Mouse (Mus musculus): ENCODE measurements at regions not wholly inside any gene's neighbourhood (a gene's known extent, or its start where the extent isn't known, plus 50 kb on each side); places are given as distances from the start of the nearest gene placed in this dataset.
A peak's percentile ranks its signal among the peaks of the same experiment; 100 is the strongest.

DNA sequence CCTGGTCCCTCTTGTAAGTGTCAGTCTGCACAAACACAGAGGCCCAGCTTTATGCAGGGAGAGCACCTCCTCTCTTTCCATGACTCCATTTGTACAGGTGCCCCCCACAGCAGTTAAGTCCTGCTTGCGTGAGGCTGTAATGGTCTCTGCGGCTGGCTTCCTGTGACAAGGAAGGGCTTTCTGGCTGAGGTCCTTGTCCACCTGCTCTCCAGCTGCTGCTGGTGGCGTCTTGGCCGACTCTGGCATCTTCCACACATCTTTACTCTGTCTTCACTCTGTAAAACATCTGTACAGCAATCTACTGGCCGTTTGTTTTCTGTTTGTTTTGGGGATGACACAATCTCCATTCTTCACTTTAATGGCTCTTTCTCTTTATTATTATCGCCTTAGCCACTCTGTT is 60.8 kb downstream of the Rpusd4 start:
- no peaks in the 10 kb centered on the region for H3K9me3 ChIP-seq (ENCODE audit: low read length)
- H3K4me3 ChIP-seq (ENCODE audit: low read depth, low read length) = no peak overlapping the region
- H3K36me3 ChIP-seq (ENCODE audit: insufficient read depth, low read length) = no peaks in the 10 kb centered on the region
- WGBS = 31% methylated on average over 6 of the region's 6 CpGs
- peak; percentile 42 for DNase-seq (ENCODE audit: low spot score)
- no peak overlapping the region for H3K27ac ChIP-seq (ENCODE audit: low read length)
- H3K9ac ChIP-seq (replicated peaks; ENCODE audit: low read depth) = no peak overlapping the region
- TF ChIP-seq CTCF (IDR thresholded peaks at IDR 0.05) (no peak), EP300 (IDR thresholded peaks at IDR 0.05) (no peak)
- no peaks in the 10 kb centered on the region for H3K4me1 ChIP-seq (ENCODE audit: insufficient read depth, low read depth, low read length)
- H3K4me2 ChIP-seq (replicated peaks; ENCODE audit: low read depth, low read length) = no peak overlapping the region
- H3K27me3 ChIP-seq (replicated peaks; ENCODE audit: insufficient read depth, low read length) = 0 out of 2 replicates have a peak, but pooled peaks cover 3% of the 10 kb centered on the region
- ATAC-seq = peak; percentile 21; the same call in 1 of the 2 replicates

DNA sequence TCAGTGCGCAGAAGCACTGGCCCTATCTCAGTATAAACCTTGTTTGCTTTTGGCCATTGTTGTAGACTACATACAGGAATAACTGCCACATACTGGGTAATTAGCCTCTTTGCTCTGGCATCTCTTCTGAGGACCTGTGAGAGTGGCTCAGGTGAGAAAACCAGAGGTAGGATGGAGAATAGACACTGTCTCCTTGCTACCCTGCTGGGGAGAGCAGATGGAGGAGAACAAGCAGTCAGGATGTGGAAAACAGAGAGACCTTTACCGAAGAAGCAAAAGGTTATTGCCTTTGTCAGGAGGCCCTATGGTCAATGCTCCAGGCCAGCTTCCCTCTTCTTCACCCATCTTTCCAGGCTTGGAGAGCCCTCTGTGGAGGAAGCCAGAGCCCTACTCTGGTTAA is 62.7 kb downstream of the Rpusd4 start:
- H3K27ac ChIP-seq (ENCODE audit: low read length) = no peak overlapping the region
- no peak overlapping the region for H3K4me3 ChIP-seq (ENCODE audit: low read depth, low read length)
- H3K4me1 ChIP-seq (ENCODE audit: insufficient read depth, low read depth, low read length) = no peaks in the 10 kb centered on the region; the same call in 1 of the 2 replicates
- H3K9ac ChIP-seq (replicated peaks; ENCODE audit: low read depth) = no peak overlapping the region
- TF ChIP-seq CTCF (IDR thresholded peaks at IDR 0.05) (no peak), EP300 (IDR thresholded peaks at IDR 0.05) (no peak)
- H3K4me2 ChIP-seq (replicated peaks; ENCODE audit: low read depth, low read length) = no peak overlapping the region
- 0 out of 2 replicates have a peak, but pooled peaks cover 3% of the 10 kb centered on the region for H3K27me3 ChIP-seq (replicated peaks; ENCODE audit: insufficient read depth, low read length)
- DNase-seq (ENCODE audit: low spot score) (no peak), ATAC-seq (no peak)
- 71% methylated on average over 2 of the region's 2 CpGs for WGBS
- no peaks in the 10 kb centered on the region for H3K36me3 ChIP-seq (ENCODE audit: insufficient read depth, low read length)
- no peaks in the 10 kb centered on the region for H3K9me3 ChIP-seq (ENCODE audit: low read length)

DNA sequence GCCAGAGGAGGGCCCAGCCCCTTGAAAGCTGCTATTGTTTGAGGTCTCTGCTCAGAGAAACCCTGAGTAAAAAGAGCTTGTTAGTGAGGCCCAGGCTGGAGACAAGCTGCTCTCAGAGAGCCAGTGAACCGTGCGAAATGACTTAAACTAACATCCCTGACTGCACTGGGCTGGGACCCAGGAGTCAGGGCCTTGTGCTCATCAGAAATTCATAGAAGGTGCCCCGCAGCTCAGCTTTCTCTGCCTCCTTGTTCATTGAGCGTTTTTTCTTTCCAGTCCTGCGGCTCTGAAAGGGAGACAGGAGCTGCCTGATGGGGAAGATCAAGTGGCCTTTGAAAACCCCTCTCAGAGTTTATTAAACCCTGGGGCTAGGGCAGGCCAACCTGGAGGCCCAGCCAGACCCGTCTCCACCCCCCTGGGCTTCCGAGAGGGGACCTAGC is 63.6 kb downstream of the Rpusd4 start:
- Histone ChIP-seq H3K9me3 (ENCODE audit: low read length) (no peaks in the 10 kb centered on the region), H3K27ac (ENCODE audit: low read length) (no peak overlapping the region), H3K4me3 (ENCODE audit: low read depth, low read length) (no peak overlapping the region), H3K4me1 (ENCODE audit: insufficient read depth, low read depth, low read length) (peaks cover 5% of the 10 kb centered on the region), H3K27me3 (replicated peaks; ENCODE audit: insufficient read depth, low read length) (0 out of 2 replicates have a peak, but pooled peaks cover 3% of the 10 kb centered on the region), H3K36me3 (ENCODE audit: insufficient read depth, low read length) (no peaks in the 10 kb centered on the region), H3K9ac (replicated peaks; ENCODE audit: low read depth) (no peak overlapping the region), H3K4me2 (replicated peaks; ENCODE audit: low read depth, low read length) (no peak overlapping the region)
- DNase-seq (ENCODE audit: low spot score) (no peak), ATAC-seq (no peak)
- WGBS = 41% methylated on average over 7 of the region's 7 CpGs
- TF ChIP-seq CTCF (IDR thresholded peaks at IDR 0.05) (no peak), EP300 (IDR thresholded peaks at IDR 0.05) (no peak)

DNA sequence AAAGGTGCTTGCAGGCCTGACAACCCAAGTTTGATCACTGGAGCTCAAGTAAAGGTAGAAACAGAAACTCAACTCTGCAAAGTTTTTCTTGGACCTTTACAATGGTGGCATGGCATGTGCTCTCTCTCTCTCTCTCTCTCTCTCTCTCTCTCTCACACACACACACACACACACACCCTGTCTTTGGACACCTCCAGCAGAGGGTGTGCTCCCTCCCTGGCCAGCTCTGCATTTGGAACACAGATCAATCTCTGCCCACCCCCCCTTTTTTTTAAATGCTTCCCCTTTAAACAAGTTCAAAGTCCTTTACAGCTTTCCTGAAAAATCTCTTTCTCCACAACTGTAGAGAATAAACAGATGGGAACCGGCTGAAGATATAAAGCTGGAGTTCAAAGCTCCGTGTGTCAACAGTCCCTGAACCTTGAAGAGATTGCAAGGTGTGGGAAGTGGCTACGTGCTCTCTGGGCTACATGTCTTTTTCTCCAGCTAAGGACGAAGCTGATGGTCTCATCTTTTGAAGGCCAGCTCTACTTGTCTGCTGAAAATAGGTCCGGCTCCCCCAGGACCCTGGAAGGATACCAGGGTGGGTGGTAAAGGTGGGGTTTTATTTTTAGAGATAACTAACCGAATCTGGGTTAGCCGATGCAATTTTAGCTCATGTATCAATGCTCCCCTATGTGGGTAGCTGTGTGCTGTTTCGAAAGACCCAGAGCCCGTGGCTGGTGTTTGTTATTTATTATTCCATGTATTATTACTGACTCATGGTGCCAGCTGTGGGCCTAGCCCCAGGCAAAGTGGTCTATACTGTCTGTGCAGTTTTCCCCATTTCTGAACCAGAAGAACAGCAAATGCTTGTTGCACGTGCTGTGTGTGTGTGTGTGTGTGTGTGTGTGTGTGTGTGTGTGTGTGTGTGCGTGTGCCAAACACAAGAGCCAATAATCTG is 65.3 kb downstream of the Rpusd4 start:
- 37% methylated on average over 11 of the region's 11 CpGs for WGBS
- DNase-seq (ENCODE audit: low spot score) (no peak), ATAC-seq (no peak)
- Histone ChIP-seq H3K9me3 (ENCODE audit: low read length) (no peaks in the 10 kb centered on the region), H3K36me3 (ENCODE audit: insufficient read depth, low read length) (no peaks in the 10 kb centered on the region), H3K4me3 (ENCODE audit: low read depth, low read length) (no peak overlapping the region), H3K4me2 (replicated peaks; ENCODE audit: low read depth, low read length) (no peak overlapping the region), H3K4me1 (ENCODE audit: insufficient read depth, low read depth, low read length) (peaks cover 5% of the 10 kb centered on the region), H3K27ac (ENCODE audit: low read length) (no peak overlapping the region), H3K27me3 (replicated peaks; ENCODE audit: insufficient read depth, low read length) (0 out of 2 replicates have a peak, but pooled peaks cover 3% of the 10 kb centered on the region), H3K9ac (replicated peaks; ENCODE audit: low read depth) (no peak overlapping the region)
- TF ChIP-seq EP300 (IDR thresholded peaks at IDR 0.05) (no peak), CTCF (IDR thresholded peaks at IDR 0.05) (no peak)

DNA sequence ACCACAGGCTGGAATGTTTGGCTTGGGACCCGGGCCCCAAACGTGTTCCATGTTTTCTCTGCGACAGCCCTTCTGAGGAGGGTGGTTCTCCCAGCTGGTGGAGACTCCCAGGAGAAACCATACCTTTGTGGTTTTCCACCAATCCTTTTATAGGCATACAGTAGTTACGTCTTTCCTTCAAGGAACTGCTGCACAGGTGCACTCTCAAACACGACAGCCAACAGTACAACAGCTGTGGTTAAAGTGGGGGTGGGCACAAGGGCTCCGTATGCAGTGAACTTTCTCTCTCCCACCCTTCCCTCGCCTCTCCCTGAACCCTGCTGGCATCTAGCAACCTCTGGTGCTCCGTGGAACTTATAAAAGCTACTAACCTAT is 66.0 kb downstream of the Rpusd4 start:
- ATAC-seq = no peak
- peaks cover 5% of the 10 kb centered on the region for H3K4me1 ChIP-seq (ENCODE audit: insufficient read depth, low read depth, low read length)
- no peaks in the 10 kb centered on the region for H3K36me3 ChIP-seq (ENCODE audit: insufficient read depth, low read length)
- no peak overlapping the region for H3K9ac ChIP-seq (replicated peaks; ENCODE audit: low read depth)
- H3K9me3 ChIP-seq (ENCODE audit: low read length) = no peaks in the 10 kb centered on the region
- H3K4me3 ChIP-seq (ENCODE audit: low read depth, low read length) = no peak overlapping the region
- DNase-seq (ENCODE audit: low spot score) = no peak
- TF ChIP-seq CTCF (IDR thresholded peaks at IDR 0.05) (no peak), EP300 (IDR thresholded peaks at IDR 0.05) (no peak)
- WGBS = 39% methylated on average over 8 of the region's 8 CpGs
- 0 out of 2 replicates have a peak, but pooled peaks cover 3% of the 10 kb centered on the region for H3K27me3 ChIP-seq (replicated peaks; ENCODE audit: insufficient read depth, low read length)
- no peak overlapping the region for H3K27ac ChIP-seq (ENCODE audit: low read length)
- no peak overlapping the region for H3K4me2 ChIP-seq (replicated peaks; ENCODE audit: low read depth, low read length)

DNA sequence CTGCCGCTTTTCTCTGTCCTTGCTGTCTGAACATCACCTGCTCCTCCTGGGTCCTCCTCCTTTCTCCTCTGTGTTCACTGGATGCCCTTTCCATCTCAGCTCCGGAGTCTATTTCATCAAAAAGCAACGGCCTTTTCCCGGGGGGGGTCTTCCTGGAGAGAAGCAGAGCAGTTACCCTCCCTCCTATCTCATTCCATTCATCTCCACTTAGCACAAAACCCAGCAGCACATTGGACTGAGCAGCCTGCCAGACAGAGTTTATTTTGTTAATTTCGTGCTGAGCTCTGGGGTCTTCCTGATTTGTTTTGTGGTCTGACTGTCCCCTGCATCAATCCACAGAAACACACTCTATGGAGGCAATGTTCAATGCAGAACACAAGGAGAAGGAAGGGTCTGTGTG is 66.9 kb downstream of the Rpusd4 start:
- H3K9me3 ChIP-seq (ENCODE audit: low read length) = no peaks in the 10 kb centered on the region
- WGBS = 50% methylated on average over 5 of the region's 5 CpGs
- H3K4me2 ChIP-seq (replicated peaks; ENCODE audit: low read depth, low read length) = no peak overlapping the region
- no peak overlapping the region for H3K27ac ChIP-seq (ENCODE audit: low read length)
- DNase-seq (ENCODE audit: low spot score) (no peak), ATAC-seq (no peak)
- H3K4me1 ChIP-seq (ENCODE audit: insufficient read depth, low read depth, low read length) = peaks cover 5% of the 10 kb centered on the region
- no peak overlapping the region for H3K4me3 ChIP-seq (ENCODE audit: low read depth, low read length)
- 0 out of 2 replicates have a peak, but pooled peaks cover 3% of the 10 kb centered on the region for H3K27me3 ChIP-seq (replicated peaks; ENCODE audit: insufficient read depth, low read length)
- TF ChIP-seq EP300 (IDR thresholded peaks at IDR 0.05) (no peak), CTCF (IDR thresholded peaks at IDR 0.05) (no peak)
- H3K36me3 ChIP-seq (ENCODE audit: insufficient read depth, low read length) = no peaks in the 10 kb centered on the region
- no peak overlapping the region for H3K9ac ChIP-seq (replicated peaks; ENCODE audit: low read depth)

Measured in lung, postnatal 0 days (tissue).